Mouse (Mus musculus) central nervous system, embryonic 11.5 days (tissue): Measurements from ENCODE around the gene Mri1. TPM values are rescaled to one million over a fixed set of nuclear protein-coding genes. Genes with fewer than 3 reads are reported as not detected.

Experiments used
- polyA plus RNA-seq: library from polyadenylated mRNA; depleted of rRNA; stranded (reverse); fragments of >200 nt; gene quantifications from 2 replicates; pipeline ENCODE4 v1.2.3, GENCODE M21; 2012; rRNA removed

Mri1 gene
- polyA plus RNA-seq = 38.0 and 61.4 TPM in 2 replicates

DNA sequence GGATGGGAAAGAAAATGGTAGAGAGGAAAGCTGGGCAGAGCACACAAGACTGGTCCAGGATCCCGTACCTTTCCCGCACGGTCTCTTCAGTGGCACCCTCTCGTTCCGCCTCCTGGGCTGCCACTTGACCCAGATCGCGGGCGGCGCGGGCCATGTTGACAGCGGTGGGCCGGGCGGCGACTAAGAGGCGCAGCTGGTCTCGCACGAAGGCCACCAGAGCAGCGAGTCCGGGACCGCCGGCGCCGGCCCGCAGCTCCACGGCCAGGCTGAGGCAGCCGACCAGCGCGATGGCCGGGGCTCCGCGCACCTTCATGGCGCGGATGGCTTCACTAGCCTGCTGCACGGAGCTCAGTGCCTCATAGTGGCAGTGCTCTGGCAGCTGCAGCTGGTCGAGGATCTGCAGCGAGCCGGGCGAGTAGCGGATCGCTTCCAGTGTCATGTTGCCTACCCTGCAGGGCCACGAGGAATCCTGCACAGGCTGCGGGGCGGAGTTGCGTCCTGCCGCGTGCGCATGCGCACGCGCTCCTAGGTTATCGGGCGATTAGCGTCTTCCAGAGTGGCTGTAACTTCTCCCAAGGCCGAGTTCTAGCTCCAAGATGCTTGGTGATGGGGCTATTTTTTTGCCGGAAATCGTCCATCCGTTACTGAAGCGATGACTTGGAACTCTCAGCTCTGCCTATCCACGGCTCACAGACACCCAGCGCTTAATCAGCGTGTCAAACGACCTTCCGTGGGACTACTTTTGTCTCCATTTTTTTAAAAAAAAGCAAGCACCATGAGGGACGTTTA, at the start of gene Mri1:
Gene Mri1, minus strand, starts transcription at position 505 of the 789 bp plus-strand sequence.

DNA sequence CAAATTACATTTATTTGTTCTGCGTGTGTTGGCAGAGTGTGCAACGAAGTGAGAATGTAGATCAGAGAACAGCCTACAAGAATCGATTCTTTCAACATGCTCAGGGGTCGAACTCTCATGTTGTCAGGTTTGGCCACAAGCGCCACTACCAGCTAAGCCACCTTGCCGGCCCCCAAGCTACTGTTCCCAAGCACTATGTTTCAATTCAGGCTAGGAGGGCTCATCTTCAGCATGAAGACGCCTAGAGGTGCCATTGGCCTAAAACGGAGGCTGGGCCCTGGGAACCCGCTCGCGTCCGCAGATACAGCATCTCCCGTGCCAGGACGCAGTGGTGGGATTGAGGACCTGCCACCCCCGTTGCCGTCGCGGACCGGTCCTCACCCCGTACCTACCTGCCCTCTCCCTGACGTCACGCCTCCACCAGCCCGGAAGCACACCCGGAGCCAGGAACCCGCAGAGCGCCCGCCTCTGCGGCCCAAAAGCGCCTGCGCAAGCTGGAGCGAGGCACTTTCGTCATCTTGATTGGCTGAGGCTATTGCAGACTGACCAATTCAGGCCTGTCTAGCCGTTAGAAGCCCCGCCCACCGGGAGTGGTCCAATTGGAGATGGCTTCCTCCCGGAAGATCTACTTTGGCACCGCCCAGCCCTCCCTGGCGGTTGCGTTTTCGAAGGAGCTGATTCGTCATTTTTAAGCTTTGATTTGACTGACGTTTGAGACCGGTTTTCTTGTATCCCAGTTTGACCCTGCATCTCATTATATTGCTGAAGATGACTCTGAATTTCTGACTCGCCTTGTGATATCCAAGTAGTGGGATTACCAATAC, 13.0 kb upstream of the Mri1 start, which contains the start of gene Ccdc130:
Gene Ccdc130, minus strand, starts transcription at position 431 of the 824 bp plus-strand sequence.

DNA sequence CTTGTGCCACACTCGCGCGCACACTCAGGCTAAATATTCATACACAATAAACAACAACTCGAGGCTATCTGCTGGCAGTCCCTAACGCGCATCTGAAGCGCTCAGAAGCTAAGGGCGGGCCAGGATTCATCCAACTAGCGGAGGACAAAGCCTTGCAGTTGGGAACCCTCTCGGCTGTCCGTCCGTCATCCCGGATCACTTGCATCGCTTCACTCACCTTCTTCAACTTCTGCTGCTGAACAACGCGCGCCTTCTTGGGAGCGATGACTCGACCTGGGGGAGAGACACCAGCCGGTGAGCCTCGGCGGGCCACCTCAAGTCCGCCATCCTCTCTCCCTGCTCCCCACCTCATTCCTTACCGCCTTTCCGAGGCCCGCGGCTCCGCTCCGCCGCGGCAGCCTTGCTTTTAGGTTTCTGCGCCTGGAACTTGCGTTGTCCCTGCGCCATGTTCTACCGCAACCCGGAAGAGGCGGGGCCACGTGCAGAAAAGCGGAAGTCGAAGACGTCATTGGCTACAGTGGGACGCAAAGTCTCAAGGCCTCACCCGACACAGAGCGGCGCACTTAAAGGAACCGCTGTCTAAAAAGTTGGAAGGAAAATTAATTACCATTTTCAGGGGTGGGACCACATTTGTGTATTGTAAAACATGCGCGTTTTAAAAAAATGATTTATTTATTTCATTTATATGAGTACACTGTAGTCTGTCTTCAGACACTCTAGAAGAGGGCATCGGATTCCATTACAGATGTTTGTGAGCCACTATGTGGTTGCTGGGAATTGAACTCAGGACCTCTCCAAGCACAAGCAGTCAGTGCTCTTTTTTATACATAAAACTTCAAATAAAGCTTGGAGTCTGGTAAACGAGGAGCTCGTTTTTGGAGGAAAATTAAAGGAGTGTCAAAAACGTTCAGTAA, 7.6 kb downstream of the Mri1 start, which contains the start of gene D8Ertd738e:
Gene D8Ertd738e, minus strand, starts transcription at position 463 of the 914 bp plus-strand sequence.

DNA sequence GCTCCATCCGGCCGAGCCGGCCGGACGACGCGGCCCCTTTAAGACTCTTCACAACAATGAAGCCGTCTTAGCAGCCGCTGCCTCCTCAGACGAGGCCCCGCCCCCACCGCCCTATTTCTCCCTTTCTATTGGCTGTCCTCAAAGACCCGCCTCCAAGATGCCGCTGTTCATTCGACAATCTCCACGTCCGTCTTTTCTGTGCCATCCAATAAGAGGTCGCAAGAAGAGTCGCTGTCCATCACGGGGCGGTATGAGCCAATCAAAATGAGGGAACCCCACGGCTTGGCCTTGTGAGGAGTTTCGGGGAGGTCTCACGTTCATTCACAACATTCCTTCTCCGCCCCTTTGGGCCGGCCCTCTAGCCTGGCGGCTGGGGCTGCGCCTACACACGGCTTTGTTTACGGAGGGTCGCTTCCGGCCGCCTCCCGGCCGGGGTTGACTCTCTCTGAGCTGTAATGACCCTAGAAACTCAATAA, 20.1 kb downstream of the Mri1 start, which contains the start of gene Zswim4:
Gene Zswim4, minus strand, starts transcription at position 58 of the 476 bp plus-strand sequence.

Other genes with a start within 250 kb of the Mri1 start
- 0.10 and 0.12 TPM in 2 replicates for gene 2210011C24Rik, start 245.2 kb downstream of the Mri1 start, polyA plus RNA-seq
- gene Palm3, start 235.9 kb downstream of the Mri1 start, polyA plus RNA-seq = 6.2 and 10.8 TPM in 2 replicates
- 0.37 and 0.45 TPM in 2 replicates for gene Il27ra, start 214.7 kb downstream of the Mri1 start, polyA plus RNA-seq
- not detected in 2 replicates for gene Rln3, start 212.3 kb downstream of the Mri1 start, polyA plus RNA-seq
- 2.5 and 2.7 TPM in 2 replicates for gene Gm10643, start 192.2 kb downstream of the Mri1 start, polyA plus RNA-seq
- gene Rfx1, start 190.5 kb downstream of the Mri1 start, polyA plus RNA-seq = 20.2 and 26.5 TPM in 2 replicates
- gene Dcaf15, start 152.6 kb downstream of the Mri1 start, polyA plus RNA-seq = 65.4 and 90.4 TPM in 2 replicates
- 0.07 and 0.32 TPM in 2 replicates for gene Podnl1, start 131.3 kb downstream of the Mri1 start, polyA plus RNA-seq
- 16.2 and 18.8 TPM in 2 replicates for gene Cc2d1a, start 109.4 kb downstream of the Mri1 start, polyA plus RNA-seq
- 1.4 and 1.6 TPM in 2 replicates for gene 4930432K21Rik, start 109.3 kb downstream of the Mri1 start, polyA plus RNA-seq
- gene Nanos3, start 72.1 kb downstream of the Mri1 start, polyA plus RNA-seq = 4.6 and 7.7 TPM in 2 replicates
- gene Zswim4, start 20.3 kb downstream of the Mri1 start, polyA plus RNA-seq = 39.1 and 41.8 TPM in 2 replicates
- gene D8Ertd738e, start 7.6 kb downstream of the Mri1 start, polyA plus RNA-seq = 241 and 402 TPM in 2 replicates
- 27.5 and 38.7 TPM in 2 replicates for gene Ccdc130, start 13.1 kb upstream of the Mri1 start, polyA plus RNA-seq
- 18.3 and 22.7 TPM in 2 replicates for gene Cacna1a, start 131.1 kb upstream of the Mri1 start, polyA plus RNA-seq